ENCODE assay signal across 23 mouse cellular contexts in genomic region chr11:109070412-109070811, GRCm38 (mm10).
A peak's percentile ranks its signal among the peaks of the same experiment; 100 is the strongest.
DNase-seq lines count a peak whose midpoint lies in the region; ATAC-seq and TF ChIP-seq lines count a peak whose summit lies in the region.
"Had no signal": no experiment of that assay in that cellular context is flagged by ENCODE, and none has a peak within 500 bp of the region (broad histone marks: within the 10 kb centered on the region; RNA-seq: fewer than 3 reads in every experiment).

No protein-coding gene starts in this region.

- 67% methylated on average over 9 of the region's 9 CpGs for WGBS in hindbrain, embryonic 10.5 days
- WGBS in hindbrain, embryonic 16.5 days = 37% methylated on average over 9 of the region's 9 CpGs
- 45% methylated on average over 9 of the region's 9 CpGs for WGBS in midbrain, embryonic 11.5 days
- WGBS in midbrain, postnatal 0 days = 13% methylated on average over 9 of the region's 9 CpGs
- WGBS in midbrain, embryonic 14.5 days = 9% methylated on average over 9 of the region's 9 CpGs

- no peak for TF ChIP-seq CTCF in midbrain, postnatal 0 days (IDR thresholded peaks at IDR 0.05)

- DNase-seq in hindbrain, embryonic 10.5 days (ENCODE audit: low spot score) = no peak
- peak; percentile 88 for DNase-seq in midbrain, embryonic 11.5 days (ENCODE audit: low spot score, missing footprints)
- DNase-seq in midbrain, postnatal 0 days (ENCODE audit: low spot score) = no peak
- DNase-seq in lung, postnatal 10 days = peak; percentile 47
- peak; percentile 63 for DNase-seq in midbrain, embryonic 14.5 days
- DNase-seq in layer of hippocampus, adult 8-10 months (ENCODE audit: low spot score in 2 of 2) = no peak
- no peak for DNase-seq in embryo, embryonic 11 days
- DNase-seq: adrenal gland, postnatal 25 days; cerebellum, adult 11 months; cerebellum, postnatal 10 days; gastrocnemius, postnatal 36 days; kidney, adult 8-10 months; kidney, postnatal 25 days; layer of hippocampus, postnatal 36 days; liver, postnatal 0 days; thymus, adult 18-20 months; thymus, postnatal 36 days had no signal

- no peak overlapping the region for H3K4me3 ChIP-seq in hindbrain, embryonic 10.5 days
- H3K4me3 ChIP-seq in hindbrain, embryonic 16.5 days (ENCODE audit: low read length) = no peak overlapping the region
- H3K4me3 ChIP-seq in midbrain, embryonic 11.5 days (ENCODE audit: low read depth, low read length) = no peak overlapping the region
- no peak overlapping the region for H3K4me3 ChIP-seq in midbrain, postnatal 0 days (ENCODE audit: low read depth, low read length)
- H3K4me3 ChIP-seq in midbrain, embryonic 14.5 days (replicated peaks; ENCODE audit: low read depth, low read length) = no peak overlapping the region
- H3K4me3 ChIP-seq: embryonic facial prominence, embryonic 12.5 days; forebrain, embryonic 12.5 days; layer of hippocampus, adult 2 months; neural tube, embryonic 13.5 days had no signal

- H3K27me3 ChIP-seq in hindbrain, embryonic 10.5 days (ENCODE audit: insufficient read depth, poor library complexity, severe bottlenecking) = no peaks in the 10 kb centered on the region; the same call in 1 of the 2 replicates
- H3K27me3 ChIP-seq in hindbrain, embryonic 16.5 days (replicated peaks; ENCODE audit: control insufficient read depth, insufficient read depth, low read length) = no peaks in the 10 kb centered on the region
- H3K27me3 ChIP-seq in midbrain, embryonic 11.5 days (ENCODE audit: control insufficient read depth, insufficient read depth, low read length) = no peaks in the 10 kb centered on the region
- no peaks in the 10 kb centered on the region for H3K27me3 ChIP-seq in midbrain, postnatal 0 days (ENCODE audit: insufficient read depth, low read length)
- H3K27me3 ChIP-seq in midbrain, embryonic 14.5 days (ENCODE audit: control insufficient read depth, insufficient read depth, low read length) = no peaks in the 10 kb centered on the region
- H3K27me3 ChIP-seq: forebrain, embryonic 12.5 days; neural tube, embryonic 13.5 days had no signal

- H3K36me3 ChIP-seq in hindbrain, embryonic 10.5 days = no peaks in the 10 kb centered on the region
- H3K36me3 ChIP-seq in hindbrain, embryonic 16.5 days (ENCODE audit: control insufficient read depth, insufficient read depth, low read length) = no peaks in the 10 kb centered on the region
- H3K36me3 ChIP-seq in midbrain, embryonic 11.5 days (ENCODE audit: control insufficient read depth, insufficient read depth, low read length) = no peaks in the 10 kb centered on the region
- no peaks in the 10 kb centered on the region for H3K36me3 ChIP-seq in midbrain, postnatal 0 days (ENCODE audit: insufficient read depth, low read length)
- no peaks in the 10 kb centered on the region for H3K36me3 ChIP-seq in midbrain, embryonic 14.5 days (ENCODE audit: control insufficient read depth, insufficient read depth, low read length)
- H3K36me3 ChIP-seq: embryonic facial prominence, embryonic 12.5 days; forebrain, embryonic 12.5 days; neural tube, embryonic 13.5 days had no signal

- ATAC-seq in hindbrain, embryonic 16.5 days = no peak
- ATAC-seq in midbrain, embryonic 11.5 days (ENCODE audit: low FRiP score) = no peak
- ATAC-seq in midbrain, postnatal 0 days (ENCODE audit: low FRiP score) = no peak
- no peak; the same call in 1 of the 2 replicates for ATAC-seq in midbrain, embryonic 14.5 days (ENCODE audit: low FRiP score, low TSS enrichment)
- ATAC-seq: inflammation-experienced regulatory T-cells, adult 6 months; liver, postnatal 0 days had no signal

- peaks cover 48% of the 10 kb centered on the region for H3K4me1 ChIP-seq in hindbrain, embryonic 10.5 days (replicated peaks)
- peaks cover 26% of the 10 kb centered on the region for H3K4me1 ChIP-seq in hindbrain, embryonic 16.5 days (ENCODE audit: control insufficient read depth, insufficient read depth, low read depth, low read length)
- H3K4me1 ChIP-seq in midbrain, embryonic 11.5 days (ENCODE audit: control insufficient read depth, insufficient read depth, low read length) = peaks cover 33% of the 10 kb centered on the region
- peaks cover 5% of the 10 kb centered on the region; the same call in 1 of the 2 replicates for H3K4me1 ChIP-seq in midbrain, postnatal 0 days (ENCODE audit: insufficient read depth, low read length)
- peaks cover 19% of the 10 kb centered on the region for H3K4me1 ChIP-seq in midbrain, embryonic 14.5 days (ENCODE audit: control insufficient read depth, insufficient read depth, low read length)

- peak overlapping the region; percentile 75 for H3K27ac ChIP-seq in hindbrain, embryonic 10.5 days
- H3K27ac ChIP-seq in hindbrain, embryonic 16.5 days (ENCODE audit: low read depth, low read length) = no peak overlapping the region
- no peak overlapping the region for H3K27ac ChIP-seq in midbrain, embryonic 11.5 days (ENCODE audit: low read depth, low read length)
- H3K27ac ChIP-seq in midbrain, postnatal 0 days (ENCODE audit: low read depth, low read length) = no peak overlapping the region
- H3K27ac ChIP-seq in midbrain, embryonic 14.5 days (replicated peaks; ENCODE audit: low read depth, low read length) = no peak overlapping the region
- H3K27ac ChIP-seq: embryonic facial prominence, embryonic 12.5 days; forebrain, embryonic 12.5 days; layer of hippocampus, adult 2 months had no signal

- H3K9ac ChIP-seq in hindbrain, embryonic 16.5 days (ENCODE audit: low read depth, low read length) = no peak overlapping the region
- H3K9ac ChIP-seq in midbrain, embryonic 11.5 days (ENCODE audit: low read length) = no peak overlapping the region
- H3K9ac ChIP-seq in midbrain, postnatal 0 days (replicated peaks; ENCODE audit: low read length, poor library complexity, severe bottlenecking) = no peak overlapping the region
- no peak overlapping the region for H3K9ac ChIP-seq in midbrain, embryonic 14.5 days (replicated peaks; ENCODE audit: low read length)
- H3K9ac ChIP-seq: embryonic facial prominence, embryonic 12.5 days; forebrain, embryonic 12.5 days; liver, postnatal 0 days; neural tube, embryonic 13.5 days had no signal

- no peaks in the 10 kb centered on the region for H3K9me3 ChIP-seq in hindbrain, embryonic 10.5 days
- H3K9me3 ChIP-seq in hindbrain, embryonic 16.5 days (ENCODE audit: control insufficient read depth, low read length) = no peaks in the 10 kb centered on the region
- H3K9me3 ChIP-seq in midbrain, embryonic 11.5 days (ENCODE audit: control insufficient read depth, low read length) = no peaks in the 10 kb centered on the region
- H3K9me3 ChIP-seq in midbrain, postnatal 0 days (ENCODE audit: low read length) = no peaks in the 10 kb centered on the region
- H3K9me3 ChIP-seq in midbrain, embryonic 14.5 days (ENCODE audit: control insufficient read depth, low read length) = no peaks in the 10 kb centered on the region
- H3K9me3 ChIP-seq: embryonic facial prominence, embryonic 12.5 days; forebrain, embryonic 12.5 days; neural tube, embryonic 13.5 days had no signal

- H3K4me2 ChIP-seq in hindbrain, embryonic 16.5 days (ENCODE audit: low read length) = no peak overlapping the region
- H3K4me2 ChIP-seq in midbrain, embryonic 11.5 days = no peak overlapping the region
- no peak overlapping the region for H3K4me2 ChIP-seq in midbrain, postnatal 0 days (ENCODE audit: low read depth, low read length, poor library complexity, severe bottlenecking)
- peak overlapping the region; percentile 18 for H3K4me2 ChIP-seq in midbrain, embryonic 14.5 days (ENCODE audit: low read length)
- H3K4me2 ChIP-seq: embryonic facial prominence, embryonic 12.5 days; forebrain, embryonic 12.5 days; neural tube, embryonic 13.5 days had no signal

Comparison
In these comparisons a context has a peak if more than half of its experiments do, and no peak if none do; other contexts are left out.
1. DNase-seq: peak in midbrain, embryonic 11.5 days (single experiment), lung, postnatal 10 days (single experiment) and midbrain, embryonic 14.5 days (single experiment); none in hindbrain, embryonic 10.5 days (single experiment), midbrain, postnatal 0 days (single experiment), layer of hippocampus, adult 8-10 months (0 of 2) and embryo, embryonic 11 days (single experiment).